Mouse (Mus musculus): ENCODE results near the gene Hoxb3. TPM values are rescaled to one million over a fixed set of nuclear protein-coding genes. Genes with fewer than 3 reads are reported as not detected.

Gene Hoxb3
- total RNA-seq (2021) = under 1 TPM; 0.22 to 0.51 TPM
- long read RNA-seq, experiment 1 = 0 reads
- long read RNA-seq, experiment 2 = 0 reads

- no peak for DNase-seq
- TF ChIP-seq CTCF (IDR thresholded peaks at IDR 0.05) = no peak
- Histone ChIP-seq H3K27ac (no peak within 1 kb of the TSS), H3K4me3 (no peak within 1 kb of the TSS)
- intact Hi-C loops (cut with DNase I) = no loop called here
These were observed at the start of gene Hoxb3 for GRCm38 (mm10) chr11:96323154-96323553. TSS of gene Hoxb3 (plus strand) at chr11:96323326.

GRCm38 (mm10) chr11:96274428-96274827, 48.7 kb upstream of the Hoxb3 start:
- H3K27ac ChIP-seq = no peak overlapping the region
- TF ChIP-seq CTCF (IDR thresholded peaks at IDR 0.05) = no peak
- intact Hi-C loops (cut with DNase I) = no loop called here
- no peak for DNase-seq
- H3K4me3 ChIP-seq = no peak overlapping the region

- intact Hi-C loops (cut with DNase I) = no loop called here
- no peak for DNase-seq
- TF ChIP-seq CTCF (IDR thresholded peaks at IDR 0.05) = no peak
- Histone ChIP-seq H3K27ac (no peak overlapping the region), H3K4me3 (no peak overlapping the region)
These were observed 47.2 kb upstream of the Hoxb3 start for GRCm38 (mm10) chr11:96275896-96276295.

GRCm38 (mm10) chr11:96277151-96278044, 45.7 kb upstream of the Hoxb3 start:
- TF ChIP-seq CTCF (IDR thresholded peaks at IDR 0.05) = no peak
- H3K4me3 ChIP-seq = peak overlapping the region; percentile 10
- DNase-seq = no peak
- intact Hi-C loops (cut with DNase I) = loop anchor here (1.0 to 2.0 kb wide), 3 partner anchors 259 to 343 kb away; no protein-coding TSS in a partner anchor
- H3K27ac ChIP-seq = no peak overlapping the region

GRCm38 (mm10) chr11:96278324-96278723, 44.8 kb upstream of the Hoxb3 start:
- no peak overlapping the region for H3K27ac ChIP-seq
- H3K4me3 ChIP-seq = peak overlapping the region; percentile 38
- DNase-seq = no peak
- TF ChIP-seq CTCF (IDR thresholded peaks at IDR 0.05) = no peak
- intact Hi-C loops (cut with DNase I) = loop anchor here (1.0 to 2.0 kb wide), 3 partner anchors 258 to 342 kb away; no protein-coding TSS in a partner anchor

GRCm38 (mm10) chr11:96278773-96279172, 44.4 kb upstream of the Hoxb3 start:
- Histone ChIP-seq H3K27ac (no peak overlapping the region), H3K4me3 (peak overlapping the region; percentile 38)
- peak; percentile 86 for DNase-seq
- intact Hi-C loops (cut with DNase I) = loop anchor here (1.0 to 2.0 kb wide), 3 partner anchors 258 to 342 kb away; no protein-coding TSS in a partner anchor
- peak; percentile 96; the same call in 1 of the 2 replicates for TF ChIP-seq CTCF (IDR thresholded peaks at IDR 0.05)

GRCm38 (mm10) chr11:96279421-96280233, 43.5 kb upstream of the Hoxb3 start:
- Histone ChIP-seq H3K4me3 (peak overlapping the region; percentile 31), H3K27ac (peak overlapping the region; percentile 31; the same call in 1 of the 2 replicates)
- no peak for DNase-seq
- intact Hi-C loops (cut with DNase I) = loop anchor here (1.0 to 2.0 kb wide), 3 partner anchors 15 to 341 kb away; no protein-coding TSS in a partner anchor
- no peak for TF ChIP-seq CTCF (IDR thresholded peaks at IDR 0.05)

- intact Hi-C loops (cut with DNase I) = loop anchor here (1.0 kb wide), 1 partner anchor 14 kb away; no protein-coding TSS in a partner anchor
- Histone ChIP-seq H3K27ac (no peak overlapping the region), H3K4me3 (no peak overlapping the region)
- TF ChIP-seq CTCF (IDR thresholded peaks at IDR 0.05) = no peak
- DNase-seq = no peak
These were observed 42.4 kb upstream of the Hoxb3 start for GRCm38 (mm10) chr11:96280399-96281378.

- Histone ChIP-seq H3K27ac (no peak overlapping the region), H3K4me3 (peak overlapping the region; percentile 73; the same call in 1 of the 2 replicates)
- no peak for TF ChIP-seq CTCF (IDR thresholded peaks at IDR 0.05)
- DNase-seq = no peak
- intact Hi-C loops (cut with DNase I) = no loop called here
These were observed 41.7 kb upstream of the Hoxb3 start for GRCm38 (mm10) chr11:96281396-96281795.

GRCm38 (mm10) chr11:96281855-96282570, 41.1 kb upstream of the Hoxb3 start, which contains the start of gene Hoxb8:
TSS of gene Hoxb8 (plus strand) at chr11:96281905.
- DNase-seq = no peak
- intact Hi-C loops (cut with DNase I) = no loop called here
- peak within 1 kb of the TSS; percentile 89; the same call in 1 of the 2 replicates for H3K27ac ChIP-seq
- H3K4me3 ChIP-seq = peak within 1 kb of the TSS; percentile 73
- TF ChIP-seq CTCF (IDR thresholded peaks at IDR 0.05) = no peak
